Mouse (Mus musculus) megakaryocyte-erythroid progenitor cell, adult 5-6 weeks (primary cell): ENCODE results near the gene Zfp553. TPM values are rescaled to one million over a fixed set of nuclear protein-coding genes. Genes with fewer than 3 reads are reported as not detected.

Experiments
- total RNA-seq, 2 experiments: library from RNA; stranded (forward) in 1 of 2; stranded (reverse) in 1 of 2; fragments of 200-1000, 215-1000 nt in 1 of 2; fragments of >200 nt in 1 of 2; fragmentation: Nextera tagmentation in 1 of 2; gene quantifications; 2 replicates each; pipeline ENCODE4 v1.2.3; 2014 to 2017

The Zfp553 gene
- total RNA-seq, 2 experiments from 2014 or later, result 18.3 to 22.7 TPM

Other genes with a start within 250 kb of the Zfp553 start
- gene Mvp, start 218.4 kb upstream of the Zfp553 start, total RNA-seq (2014; fragmentation: Nextera tagmentation), result 5.6 and 7.9 TPM in 2 replicates
- gene Mvp, start 218.4 kb upstream of the Zfp553 start, total RNA-seq (2017), result 13.5 and 19.7 TPM in 2 replicates
- gene Pagr1b, start 216.6 kb upstream of the Zfp553 start, total RNA-seq (2014; fragmentation: Nextera tagmentation), result 0.66 TPM in 1 of 2 replicates, not detected in the other
- 4.5 and 8.7 TPM in 2 replicates for gene Pagr1b, start 216.6 kb upstream of the Zfp553 start, total RNA-seq (2017)
- gene Pagr1a, start 215.7 kb upstream of the Zfp553 start, total RNA-seq (2014; fragmentation: Nextera tagmentation), result 62.5 and 66.9 TPM in 2 replicates
- gene Pagr1a, start 215.7 kb upstream of the Zfp553 start, total RNA-seq (2017), result 24.5 TPM in 1 of 2 replicates, not detected in the other
- 0.47 and 3.3 TPM in 2 replicates for gene Gm42742, start 212.0 kb upstream of the Zfp553 start, total RNA-seq (2014; fragmentation: Nextera tagmentation)
- gene Gm42742, start 212.0 kb upstream of the Zfp553 start, total RNA-seq (2017), result 22.6 TPM in 1 of 2 replicates, not detected in the other
- gene Prrt2, start 211.8 kb upstream of the Zfp553 start, total RNA-seq (2014; fragmentation: Nextera tagmentation), result 0.74 and 2.0 TPM in 2 replicates
- gene Prrt2, start 211.8 kb upstream of the Zfp553 start, total RNA-seq (2017), result 0.80 and 2.3 TPM in 2 replicates
- gene Maz, start 206.0 kb upstream of the Zfp553 start, total RNA-seq (2014; fragmentation: Nextera tagmentation), result 256 and 270 TPM in 2 replicates
- 54.2 and 70.0 TPM in 2 replicates for gene Maz, start 206.0 kb upstream of the Zfp553 start, total RNA-seq (2017)
- gene Kif22, start 190.6 kb upstream of the Zfp553 start, total RNA-seq (2014; fragmentation: Nextera tagmentation), result 68.1 and 120 TPM in 2 replicates
- gene Kif22, start 190.6 kb upstream of the Zfp553 start, total RNA-seq (2017), result 56.1 and 67.7 TPM in 2 replicates
- 61.9 and 97.7 TPM in 2 replicates for gene Zg16, start 145.7 kb upstream of the Zfp553 start, total RNA-seq (2014; fragmentation: Nextera tagmentation)
- 27.8 and 47.2 TPM in 2 replicates for gene Zg16, start 145.7 kb upstream of the Zfp553 start, total RNA-seq (2017)
- gene AI467606, start 141.7 kb upstream of the Zfp553 start, total RNA-seq (2014; fragmentation: Nextera tagmentation), result 17.6 and 18.5 TPM in 2 replicates
- gene AI467606, start 141.7 kb upstream of the Zfp553 start, total RNA-seq (2017), result 14.2 and 17.9 TPM in 2 replicates
- 4.4 and 8.2 TPM in 2 replicates for gene Qprt, start 110.8 kb upstream of the Zfp553 start, total RNA-seq (2014; fragmentation: Nextera tagmentation)
- 1.7 and 5.3 TPM in 2 replicates for gene Qprt, start 110.8 kb upstream of the Zfp553 start, total RNA-seq (2017)
- 134 and 142 TPM in 2 replicates for gene Spn, start 95.2 kb upstream of the Zfp553 start, total RNA-seq (2014; fragmentation: Nextera tagmentation)
- 294 and 351 TPM in 2 replicates for gene Spn, start 95.2 kb upstream of the Zfp553 start, total RNA-seq (2017)
- 49.6 and 54.8 TPM in 2 replicates for gene Cd2bp2, start 37.0 kb upstream of the Zfp553 start, total RNA-seq (2014; fragmentation: Nextera tagmentation)
- 51.8 and 63.3 TPM in 2 replicates for gene Cd2bp2, start 37.0 kb upstream of the Zfp553 start, total RNA-seq (2017)
- 25.5 and 35.8 TPM in 2 replicates for gene Tbc1d10b, start 24.6 kb upstream of the Zfp553 start, total RNA-seq (2014; fragmentation: Nextera tagmentation)
- 23.9 and 41.0 TPM in 2 replicates for gene Tbc1d10b, start 24.6 kb upstream of the Zfp553 start, total RNA-seq (2017)
- 36.1 and 48.6 TPM in 2 replicates for gene Mylpf, start 24.2 kb upstream of the Zfp553 start, total RNA-seq (2014; fragmentation: Nextera tagmentation)
- gene Mylpf, start 24.2 kb upstream of the Zfp553 start, total RNA-seq (2017), result 22.2 and 30.8 TPM in 2 replicates
- gene Sept1, start 69 bp downstream of the Zfp553 start, total RNA-seq (2014; fragmentation: Nextera tagmentation), result 41.3 and 47.7 TPM in 2 replicates
- 24.8 and 25.5 TPM in 2 replicates for gene Sept1, start 69 bp downstream of the Zfp553 start, total RNA-seq (2017)
- gene Zfp771, start 11.2 kb downstream of the Zfp553 start, total RNA-seq (2014; fragmentation: Nextera tagmentation), result 15.1 and 16.6 TPM in 2 replicates
- 13.6 and 14.1 TPM in 2 replicates for gene Zfp771, start 11.2 kb downstream of the Zfp553 start, total RNA-seq (2017)
- 61.0 and 138 TPM in 2 replicates for gene Dctpp1, start 27.6 kb downstream of the Zfp553 start, total RNA-seq (2014; fragmentation: Nextera tagmentation)
- gene Dctpp1, start 27.6 kb downstream of the Zfp553 start, total RNA-seq (2017), result 44.5 and 48.2 TPM in 2 replicates
- gene Sephs2, start 41.0 kb downstream of the Zfp553 start, total RNA-seq (2014; fragmentation: Nextera tagmentation), result 61.7 and 74.2 TPM in 2 replicates
- gene Sephs2, start 41.0 kb downstream of the Zfp553 start, total RNA-seq (2017), result 115 and 130 TPM in 2 replicates
- 5.5 and 11.4 TPM in 2 replicates for gene Itgal, start 63.2 kb downstream of the Zfp553 start, total RNA-seq (2014; fragmentation: Nextera tagmentation)
- gene Itgal, start 63.2 kb downstream of the Zfp553 start, total RNA-seq (2017), result 2.6 and 4.6 TPM in 2 replicates
- 3.5 and 8.4 TPM in 2 replicates for gene Zfp768, start 112.5 kb downstream of the Zfp553 start, total RNA-seq (2014; fragmentation: Nextera tagmentation)
- gene Zfp768, start 112.5 kb downstream of the Zfp553 start, total RNA-seq (2017), result 3.0 and 4.4 TPM in 2 replicates
- gene Zfp747, start 143.0 kb downstream of the Zfp553 start, total RNA-seq (2014; fragmentation: Nextera tagmentation), result 7.7 and 8.3 TPM in 2 replicates
- 4.0 and 10.9 TPM in 2 replicates for gene Zfp747, start 143.0 kb downstream of the Zfp553 start, total RNA-seq (2017)
- 2.3 and 4.0 TPM in 2 replicates for gene 9130019O22Rik, start 154.1 kb downstream of the Zfp553 start, total RNA-seq (2014; fragmentation: Nextera tagmentation)
- gene 9130019O22Rik, start 154.1 kb downstream of the Zfp553 start, total RNA-seq (2017), result 3.6 and 4.8 TPM in 2 replicates
- gene E430018J23Rik, start 160.6 kb downstream of the Zfp553 start, total RNA-seq (2014; fragmentation: Nextera tagmentation), result 3.1 and 8.6 TPM in 2 replicates
- gene E430018J23Rik, start 160.6 kb downstream of the Zfp553 start, total RNA-seq (2017), result 7.8 TPM in 2 replicates
- gene Zfp764, start 173.8 kb downstream of the Zfp553 start, total RNA-seq (2014; fragmentation: Nextera tagmentation), result 1.8 and 6.5 TPM in 2 replicates
- gene Zfp764, start 173.8 kb downstream of the Zfp553 start, total RNA-seq (2017), result 3.7 and 4.2 TPM in 2 replicates
- gene Zfp688, start 189.0 kb downstream of the Zfp553 start, total RNA-seq (2014; fragmentation: Nextera tagmentation), result 6.9 and 14.9 TPM in 2 replicates
- gene Zfp688, start 189.0 kb downstream of the Zfp553 start, total RNA-seq (2017), result 6.8 and 11.2 TPM in 2 replicates
- gene Zfp689, start 216.1 kb downstream of the Zfp553 start, total RNA-seq (2014; fragmentation: Nextera tagmentation), result 3.6 and 5.8 TPM in 2 replicates
- 2.0 and 2.5 TPM in 2 replicates for gene Zfp689, start 216.1 kb downstream of the Zfp553 start, total RNA-seq (2017)
- gene Prr14, start 226.6 kb downstream of the Zfp553 start, total RNA-seq (2014; fragmentation: Nextera tagmentation), result 76.2 and 109 TPM in 2 replicates
- 33.1 and 34.2 TPM in 2 replicates for gene Prr14, start 226.6 kb downstream of the Zfp553 start, total RNA-seq (2017)
- 86.2 and 111 TPM in 2 replicates for gene Fbrs, start 246.1 kb downstream of the Zfp553 start, total RNA-seq (2014; fragmentation: Nextera tagmentation)
- gene Fbrs, start 246.1 kb downstream of the Zfp553 start, total RNA-seq (2017), result 11.8 and 17.7 TPM in 2 replicates